Mouse (Mus musculus): ENCODE measurements around the gene Cep152.

Cep152 gene

GRCm38 (mm10) chr2:125624837-125625351 is at the start of gene Cep152:
Cep152 (minus strand) TSS chr2:125625113.
- peak; percentile 51 for DNase-seq (ENCODE audit: extremely low read depth, low read depth, low spot score)

- DNase-seq (ENCODE audit: extremely low read depth, low read depth, low spot score), result no peak
Observed at GRCm38 (mm10) chr2:125672957-125673631, 48.2 kb upstream of the Cep152 start, which contains the start of gene Eid1. Eid1 (plus strand) TSS chr2:125673095.

GRCm38 (mm10) chr2:125672568-125672956 is 47.6 kb upstream of the Cep152 start:
- DNase-seq (ENCODE audit: extremely low read depth, low read depth, low spot score), result no peak

- no peak for DNase-seq (ENCODE audit: extremely low read depth, low read depth, low spot score)
Observed at GRCm38 (mm10) chr2:125670846-125671245, 45.9 kb upstream of the Cep152 start.

GRCm38 (mm10) chr2:125667721-125668120 is 42.8 kb upstream of the Cep152 start:
- no peak for DNase-seq (ENCODE audit: extremely low read depth, low read depth, low spot score)

GRCm38 (mm10) chr2:125667184-125667583 is 42.3 kb upstream of the Cep152 start:
- no peak for DNase-seq (ENCODE audit: extremely low read depth, low read depth, low spot score)

GRCm38 (mm10) chr2:125666668-125667067 is 41.8 kb upstream of the Cep152 start:
- DNase-seq (ENCODE audit: extremely low read depth, low read depth, low spot score), result no peak

GRCm38 (mm10) chr2:125665909-125666308 is 41.0 kb upstream of the Cep152 start:
- DNase-seq (ENCODE audit: extremely low read depth, low read depth, low spot score), result no peak

GRCm38 (mm10) chr2:125665213-125665612 is 40.3 kb upstream of the Cep152 start:
- no peak for DNase-seq (ENCODE audit: extremely low read depth, low read depth, low spot score)

GRCm38 (mm10) chr2:125662517-125662916 is 37.6 kb upstream of the Cep152 start:
- no peak for DNase-seq (ENCODE audit: extremely low read depth, low read depth, low spot score)

GRCm38 (mm10) chr2:125661156-125661555 is 36.2 kb upstream of the Cep152 start:
- no peak for DNase-seq (ENCODE audit: extremely low read depth, low read depth, low spot score)

GRCm38 (mm10) chr2:125660537-125661130 is 35.7 kb upstream of the Cep152 start:
- no peak for DNase-seq (ENCODE audit: extremely low read depth, low read depth, low spot score)

- no peak for DNase-seq (ENCODE audit: extremely low read depth, low read depth, low spot score)
Observed at GRCm38 (mm10) chr2:125659823-125660536, 35.1 kb upstream of the Cep152 start.

GRCm38 (mm10) chr2:125655391-125655790 is 30.5 kb upstream of the Cep152 start:
- DNase-seq (ENCODE audit: extremely low read depth, low read depth, low spot score), result no peak

GRCm38 (mm10) chr2:125653286-125653685 is 28.4 kb upstream of the Cep152 start:
- DNase-seq (ENCODE audit: extremely low read depth, low read depth, low spot score), result no peak

- no peak for DNase-seq (ENCODE audit: extremely low read depth, low read depth, low spot score)
Observed at GRCm38 (mm10) chr2:125651563-125651962, 26.6 kb upstream of the Cep152 start.

GRCm38 (mm10) chr2:125650742-125651352 is 25.9 kb upstream of the Cep152 start:
- no peak for DNase-seq (ENCODE audit: extremely low read depth, low read depth, low spot score)

GRCm38 (mm10) chr2:125650038-125650437 is 25.1 kb upstream of the Cep152 start:
- DNase-seq (ENCODE audit: extremely low read depth, low read depth, low spot score), result no peak

- no peak for DNase-seq (ENCODE audit: extremely low read depth, low read depth, low spot score)
Observed at GRCm38 (mm10) chr2:125644912-125645311, 20.0 kb upstream of the Cep152 start.

GRCm38 (mm10) chr2:125637331-125637730 is 12.4 kb upstream of the Cep152 start:
- no peak for DNase-seq (ENCODE audit: extremely low read depth, low read depth, low spot score)

GRCm38 (mm10) chr2:125630010-125630409 is 5.1 kb upstream of the Cep152 start:
- DNase-seq (ENCODE audit: extremely low read depth, low read depth, low spot score), result no peak

All from fat pad, adult 2 months (tissue).